Mouse (Mus musculus) CD4-positive, CD25-positive, alpha-beta regulatory T cell, adult 9 weeks (primary cell): ENCODE results near the gene Pgap2. TPM values are rescaled to one million over a fixed set of nuclear protein-coding genes. Genes with fewer than 3 reads are reported as not detected.

Experiments used
- polyA plus RNA-seq: library from polyadenylated mRNA; unstranded; fragments of 100-300 nt; shearing (Covaris generic); gene quantifications from one replicate; pipeline ENCODE4 v1.2.1, GENCODE M21; 2017

Pgap2 gene
- 51.5 TPM for polyA plus RNA-seq

GRCm38 (mm10) chr7:102209756-102210721 is at the start of gene Pgap2, which contains the start of gene Nup98:
Gene Pgap2, plus strand, starts transcription at chr7:102210208.
Gene Nup98, minus strand, starts transcription at chr7:102210176.

GRCm38 (mm10) chr7:102255954-102256353 is 45.9 kb downstream of the Pgap2 start, which contains the start of gene Rhog:
Gene Rhog, minus strand, starts transcription at chr7:102256054.

GRCm38 (mm10) chr7:102267601-102268394 is 57.8 kb downstream of the Pgap2 start, which contains the start of gene Stim1:
Gene Stim1, plus strand, starts transcription at chr7:102267806.

Other genes with a start within 250 kb of the Pgap2 start
- 4.6 TPM for gene Il18bp, start 191.5 kb upstream of the Pgap2 start, polyA plus RNA-seq
- gene Rnf121, start 144.7 kb upstream of the Pgap2 start, polyA plus RNA-seq, result 27.3 TPM
- gene Xndc1, start 144.7 kb upstream of the Pgap2 start, polyA plus RNA-seq, result 29.3 TPM
- 1.1 TPM for gene Xntrpc, start 144.5 kb upstream of the Pgap2 start, polyA plus RNA-seq
- not detected for gene Trpc2, start 127.1 kb upstream of the Pgap2 start, polyA plus RNA-seq
- not detected for gene Art1, start 108.5 kb upstream of the Pgap2 start, polyA plus RNA-seq
- 0.66 TPM for gene Art5, start 100.7 kb upstream of the Pgap2 start, polyA plus RNA-seq
- not detected for gene Chrna10, start 93.4 kb upstream of the Pgap2 start, polyA plus RNA-seq
- gene Nup98, start within 50 bp of the Pgap2 start, polyA plus RNA-seq, result 19.9 TPM
- gene Rhog, start 45.8 kb downstream of the Pgap2 start, polyA plus RNA-seq, result 314 TPM
- gene Stim1, start 57.6 kb downstream of the Pgap2 start, polyA plus RNA-seq, result 91.4 TPM
- 42.2 TPM for gene Rrm1, start 231.5 kb downstream of the Pgap2 start, polyA plus RNA-seq